Mouse (Mus musculus) spleen, adult 10 weeks (tissue): ENCODE measurements around the gene Cers4. TPM values are rescaled to one million over a fixed set of nuclear protein-coding genes. Genes with fewer than 3 reads are reported as not detected.

ENCODE experiments used
- polyA plus RNA-seq: library from polyadenylated mRNA; stranded (reverse); fragments of 350-450 nt; fragmentation: Illumina TruSeq; extraction: RNeasy Lipid Tissue Mini Kit (QIAGEN cat#74804); gene quantifications from one replicate; pipeline ENCODE4 v1.2.3, GENCODE M21; 2015; ENCODE audit warnings: low replicate concordance; ENCODE audit not compliant: insufficient read depth

The Cers4 gene
- 33.2 TPM for polyA plus RNA-seq

GRCm38 (mm10) chr8:4492851-4493685, at the start of gene Cers4:
TSS of gene Cers4 (plus strand) at chr8:4493026.

Other genes with a start within 250 kb of the Cers4 start
- 10.9 TPM for gene Tgfbr3l, start 244.8 kb upstream of the Cers4 start, polyA plus RNA-seq
- 9.0 TPM for gene Snapc2, start 239.9 kb upstream of the Cers4 start, polyA plus RNA-seq
- gene Ctxn1, start 233.8 kb upstream of the Cers4 start, polyA plus RNA-seq = 1.5 TPM
- gene Timm44, start 217.1 kb upstream of the Cers4 start, polyA plus RNA-seq = 59.1 TPM
- 18.3 TPM for gene Ccl25, start 167.8 kb upstream of the Cers4 start, polyA plus RNA-seq
- gene Elavl1, start 167.6 kb upstream of the Cers4 start, polyA plus RNA-seq = 74.5 TPM
- 22.0 TPM for gene Zfp958, start 120.1 kb downstream of the Cers4 start, polyA plus RNA-seq